Mouse (Mus musculus): ENCODE measurements around the gene Selenof. TPM values are rescaled to one million over a fixed set of nuclear protein-coding genes. Genes with fewer than 3 reads are reported as not detected.
"Not testable (repeated sequence)": the region's sequence is repeated elsewhere in the genome, so short reads cannot be mapped to it uniquely, and the experiment has no call there.

Gene Selenof
- total RNA-seq, 2 experiments from 2014 or later, result 115 to 122 TPM

DNA sequence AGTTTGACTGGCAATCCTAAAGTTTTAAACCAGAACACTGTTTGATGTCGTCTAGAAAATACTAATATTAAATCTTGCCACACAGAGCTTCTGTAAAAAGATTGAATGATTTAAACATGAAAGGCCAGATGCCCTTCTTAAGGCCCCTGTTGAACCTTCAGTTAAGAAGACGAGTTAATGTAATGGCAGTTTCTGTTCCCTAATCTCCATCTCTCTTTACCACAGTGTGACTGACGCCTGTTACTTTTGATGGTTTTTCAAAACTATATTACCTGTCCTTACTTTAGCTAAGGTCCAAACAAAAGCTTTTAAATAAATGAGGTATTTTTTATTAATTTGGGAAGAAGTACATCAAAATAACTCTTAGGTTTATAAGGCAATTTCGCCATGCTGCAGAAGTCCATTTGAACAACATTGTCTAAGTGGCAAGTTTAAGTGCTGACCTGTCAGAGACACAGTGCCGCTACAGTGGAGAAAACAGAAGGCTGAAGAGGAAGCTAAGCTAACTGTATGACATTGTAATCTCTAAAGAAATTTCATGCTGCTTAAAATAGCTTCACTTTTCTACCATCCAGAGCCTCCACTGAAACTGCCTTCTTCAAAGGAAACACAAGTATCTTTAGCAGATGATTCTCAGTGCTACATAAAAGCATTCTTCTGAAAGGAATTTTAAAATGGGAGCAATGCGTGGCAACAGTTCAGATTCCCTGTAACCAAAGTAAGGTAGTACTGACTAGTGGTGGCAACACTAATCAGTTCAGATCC, 14.9 kb downstream of the Selenof start:
- Histone ChIP-seq H3K4me3 (peak overlapping the region; percentile 7; the same call in 1 of the 2 replicates), H3K27ac (peak overlapping the region; percentile 78)
- intact Hi-C loops (cut with DNase I), result no loop called here
- DNase-seq, result no peak
- TF ChIP-seq CTCF (IDR thresholded peaks at IDR 0.05), result no peak

GRCm38 (mm10) chr3:144586731-144587130, 16.6 kb downstream of the Selenof start:
- no peak for DNase-seq

DNA sequence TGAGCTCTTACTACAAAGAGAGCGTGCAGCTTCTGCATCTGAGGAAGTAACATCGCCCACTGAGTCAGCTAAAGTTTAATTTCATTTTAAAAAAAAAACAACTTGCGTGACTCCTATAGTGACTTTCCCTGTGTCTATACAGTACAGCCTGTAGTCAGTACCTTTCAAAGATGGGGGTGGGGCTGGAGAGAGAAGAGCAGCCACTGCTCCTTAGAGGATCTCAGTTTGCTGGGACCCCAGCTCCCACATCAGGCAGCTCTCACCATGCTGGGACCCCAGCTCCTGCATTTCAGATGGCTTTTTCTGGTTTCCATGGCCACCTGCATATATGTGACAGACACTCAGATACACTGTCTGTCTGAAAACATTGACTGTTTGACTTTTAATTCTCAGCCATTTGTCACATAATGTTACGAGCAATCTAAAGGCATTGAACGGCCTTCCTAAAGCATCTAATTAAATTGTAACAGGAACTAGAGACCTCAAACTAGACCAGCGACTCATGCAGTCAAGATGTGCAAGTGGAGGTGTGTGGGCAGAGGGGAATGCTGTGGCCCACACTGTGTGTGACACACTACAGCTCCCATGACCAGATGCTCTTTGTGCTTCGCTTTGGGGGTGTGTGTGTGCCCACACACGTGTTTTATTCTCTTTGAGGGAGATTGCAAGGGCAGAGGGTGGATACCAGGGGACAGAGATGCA, 19.2 kb downstream of the Selenof start:
- no peak for DNase-seq

More at GRCm38 (mm10) chr3:144586731-144587130, 16.6 kb downstream of the Selenof start:
- H3K27ac ChIP-seq, result peak overlapping the region; percentile 78
- no peak for TF ChIP-seq CTCF (IDR thresholded peaks at IDR 0.05)
- intact Hi-C loops (cut with DNase I), result no loop called here
- H3K4me3 ChIP-seq, result peak overlapping the region; percentile 26

GRCm38 (mm10) chr3:144592992-144593785, 23.1 kb downstream of the Selenof start:
- Histone ChIP-seq H3K4me3 (no peak overlapping the region), H3K27ac (no peak overlapping the region)
- TF ChIP-seq CTCF (IDR thresholded peaks at IDR 0.05), result no peak
- DNase-seq, result no peak
- intact Hi-C loops (cut with DNase I), result no loop called here

More for the DNA sequence above, 19.2 kb downstream of the Selenof start:
- Histone ChIP-seq H3K27ac (peak overlapping the region; percentile 3; the same call in 1 of the 2 replicates), H3K4me3 (no peak overlapping the region)
- intact Hi-C loops (cut with DNase I), result no loop called here
- TF ChIP-seq CTCF (IDR thresholded peaks at IDR 0.05), result no peak

- no peak for TF ChIP-seq CTCF (IDR thresholded peaks at IDR 0.05)
Measured at GRCm38 (mm10) chr3:144597121-144597520, 27.0 kb downstream of the Selenof start.

GRCm38 (mm10) chr3:144597790-144598467, 27.8 kb downstream of the Selenof start:
- no peak overlapping the region for H3K27ac ChIP-seq
- H3K4me3 ChIP-seq, result no peak overlapping the region
- no peak for TF ChIP-seq CTCF (IDR thresholded peaks at IDR 0.05)
- intact Hi-C loops (cut with DNase I), result no loop called here
- DNase-seq, result no peak

More at GRCm38 (mm10) chr3:144597121-144597520, 27.0 kb downstream of the Selenof start:
- intact Hi-C loops (cut with DNase I), result no loop called here
- Histone ChIP-seq H3K27ac (no peak overlapping the region), H3K4me3 (no peak overlapping the region)
- DNase-seq, result no peak

GRCm38 (mm10) chr3:144602413-144602812, 32.3 kb downstream of the Selenof start:
- no peak overlapping the region for H3K4me3 ChIP-seq
- DNase-seq, result no peak
- intact Hi-C loops (cut with DNase I), result no loop called here
- TF ChIP-seq CTCF (IDR thresholded peaks at IDR 0.05), result no peak
- H3K27ac ChIP-seq, result no peak overlapping the region

- intact Hi-C loops (cut with DNase I), result no loop called here
- no peak for DNase-seq
- no peak for TF ChIP-seq CTCF (IDR thresholded peaks at IDR 0.05)
- no peak overlapping the region for H3K27ac ChIP-seq
- no peak overlapping the region for H3K4me3 ChIP-seq
Measured at GRCm38 (mm10) chr3:144602819-144603218, 32.7 kb downstream of the Selenof start.

DNA sequence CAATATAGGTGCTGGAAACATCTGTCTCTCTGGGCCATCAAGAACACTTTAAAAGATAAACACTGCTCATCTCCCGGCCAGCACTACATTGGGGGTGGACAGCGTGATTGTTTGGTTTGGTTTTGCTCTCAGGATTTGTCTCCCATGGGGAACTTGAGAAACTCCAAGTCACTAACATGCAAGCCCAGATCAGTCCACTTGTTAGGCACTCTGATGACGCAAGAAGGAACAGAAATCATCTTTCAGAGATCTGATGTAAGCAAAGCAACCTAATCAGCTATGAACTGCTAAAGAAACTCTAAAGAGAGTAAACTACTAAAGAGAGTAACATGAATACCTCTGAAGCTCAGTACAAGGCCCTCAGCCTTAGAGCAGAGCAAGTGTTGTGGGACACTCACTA, 33.5 kb downstream of the Selenof start:
- no peak for TF ChIP-seq CTCF (IDR thresholded peaks at IDR 0.05)
- no peak for DNase-seq
- Histone ChIP-seq H3K4me3 (no peak overlapping the region), H3K27ac (no peak overlapping the region)
- intact Hi-C loops (cut with DNase I), result no loop called here

GRCm38 (mm10) chr3:144604205-144604604, 34.1 kb downstream of the Selenof start:
- no peak overlapping the region for H3K4me3 ChIP-seq
- no peak overlapping the region for H3K27ac ChIP-seq
- DNase-seq, result no peak
- intact Hi-C loops (cut with DNase I), result no loop called here
- TF ChIP-seq CTCF (IDR thresholded peaks at IDR 0.05), result no peak

DNA sequence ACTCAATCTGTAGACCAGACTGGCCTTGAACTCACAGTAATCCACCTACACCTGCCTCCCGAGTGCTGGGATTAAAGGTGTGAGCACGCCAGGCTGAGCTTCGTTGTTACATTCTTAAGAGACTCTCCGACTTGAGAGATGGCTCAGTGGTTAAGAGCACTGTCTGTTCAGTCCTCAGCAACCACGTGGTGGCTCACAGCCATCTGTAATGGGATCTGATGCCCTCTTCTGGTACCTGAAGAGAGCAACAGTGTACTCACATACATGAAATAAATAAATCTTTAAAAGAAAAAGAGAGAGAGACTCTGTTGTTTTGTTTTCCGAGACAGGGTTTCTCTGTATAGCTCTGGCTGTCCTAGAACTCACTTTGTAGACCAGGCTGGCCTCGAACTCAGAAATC, 35.7 kb downstream of the Selenof start:
- intact Hi-C loops (cut with DNase I); DNase-seq; H3K4me3 ChIP-seq; H3K27ac ChIP-seq: not testable (repeated sequence)
- TF ChIP-seq CTCF (IDR thresholded peaks at IDR 0.05), result peak; percentile 26; the same call in 1 of the 2 replicates

- no peak for DNase-seq
- peak; percentile 28 for TF ChIP-seq CTCF (IDR thresholded peaks at IDR 0.05)
- H3K4me3 ChIP-seq, result no peak overlapping the region
- intact Hi-C loops (cut with DNase I), result no loop called here
- H3K27ac ChIP-seq, result no peak overlapping the region
Measured at GRCm38 (mm10) chr3:144606449-144606848, 36.3 kb downstream of the Selenof start.

Data from gastrocnemius, adult 2 months (tissue).